Mouse (Mus musculus) fat pad, adult 2 months (tissue): ENCODE results near the gene Phf1.
"Not testable (repeated sequence)": the region's sequence is repeated elsewhere in the genome, so short reads cannot be mapped to it uniquely, and the experiment has no call there.

Experiments used
- DNase-seq: peaks from one replicate; pipeline ENCODE4 v3.0.0-alpha.2; 2011; ENCODE audit warnings: low read depth, low spot score; ENCODE audit errors: extremely low read depth

The Phf1 gene

GRCm38 (mm10) chr17:26932839-26933398, at the start of gene Phf1:
Phf1 (plus strand) TSS chr17:26933052.
- no peak for DNase-seq

- DNase-seq: no peak
Observed at GRCm38 (mm10) chr17:26883585-26883984, 49.3 kb upstream of the Phf1 start.

GRCm38 (mm10) chr17:26884995-26885926, 47.6 kb upstream of the Phf1 start:
- no peak for DNase-seq

- DNase-seq: no peak
Observed at GRCm38 (mm10) chr17:26886047-26886749, 46.7 kb upstream of the Phf1 start.

- DNase-seq: no peak
Observed at GRCm38 (mm10) chr17:26887926-26888325, 44.9 kb upstream of the Phf1 start.

GRCm38 (mm10) chr17:26892635-26893375, 40.0 kb upstream of the Phf1 start:
- DNase-seq: no peak

GRCm38 (mm10) chr17:26893492-26893891, 39.4 kb upstream of the Phf1 start:
- no peak for DNase-seq

- DNase-seq: no peak
Observed at GRCm38 (mm10) chr17:26894342-26894741, 38.5 kb upstream of the Phf1 start.

- no peak for DNase-seq
Observed at GRCm38 (mm10) chr17:26895578-26895977, 37.3 kb upstream of the Phf1 start.

- no peak for DNase-seq
Observed at GRCm38 (mm10) chr17:26900916-26901315, 31.9 kb upstream of the Phf1 start.

GRCm38 (mm10) chr17:26904320-26904719, 28.5 kb upstream of the Phf1 start:
- DNase-seq: no peak

- DNase-seq: not testable (repeated sequence)
Observed at GRCm38 (mm10) chr17:26907506-26907905, 25.3 kb upstream of the Phf1 start.

GRCm38 (mm10) chr17:26915248-26915647, 17.6 kb upstream of the Phf1 start:
- DNase-seq: no peak

- peak; percentile 74 for DNase-seq
Observed at GRCm38 (mm10) chr17:26916711-26917482, 16.0 kb upstream of the Phf1 start, which contains the start of gene Kifc5b. Kifc5b (plus strand) TSS chr17:26917091.

- DNase-seq: not testable (repeated sequence)
Observed at GRCm38 (mm10) chr17:26917560-26917959, 15.3 kb upstream of the Phf1 start.

- DNase-seq: no peak
Observed at GRCm38 (mm10) chr17:26918343-26918742, 14.5 kb upstream of the Phf1 start.

- not testable (repeated sequence) for DNase-seq
Observed at GRCm38 (mm10) chr17:26919516-26919915, 13.3 kb upstream of the Phf1 start.

- not testable (repeated sequence) for DNase-seq
Observed at GRCm38 (mm10) chr17:26922368-26922767, 10.5 kb upstream of the Phf1 start.

- not testable (repeated sequence) for DNase-seq
Observed at GRCm38 (mm10) chr17:26925414-26925813, 7.4 kb upstream of the Phf1 start.

GRCm38 (mm10) chr17:26931795-26932194, 1.1 kb upstream of the Phf1 start:
- DNase-seq: not testable (repeated sequence)
